9 mouse cellular contexts compared by ENCODE assay signal in genomic region chr19:6445761-6446423, GRCm38 (mm10). TPM values are rescaled to one million over a fixed set of nuclear protein-coding genes. Genes with fewer than 3 reads are reported as not detected.
DNase-seq lines count a peak whose midpoint lies in the region; ATAC-seq and TF ChIP-seq lines count a peak whose summit lies in the region.
"Had no signal": no experiment of that assay in that cellular context is flagged by ENCODE, and none has a peak within 500 bp of the region (broad histone marks: within the 10 kb centered on the region; RNA-seq: fewer than 3 reads in every experiment).

No protein-coding gene starts in this region.

- no peak for DNase-seq in frontal cortex, postnatal 36 days (ENCODE audit: low spot score in 2 of 2)
- DNase-seq in testis, postnatal 10 days (ENCODE audit: low spot score) = no peak
- peak; percentile 85 for DNase-seq in midbrain, embryonic 10.5 days (ENCODE audit: low spot score)
- no peak for DNase-seq in lung, postnatal 36 days
- no peak for DNase-seq in thymus, postnatal 10 days (ENCODE audit: low spot score in 2 of 2)
- DNase-seq in urinary bladder, postnatal 4 days (ENCODE audit: low spot score in 2 of 2) = no peak
- DNase-seq: heart, postnatal 4 days had no signal

- H3K27ac ChIP-seq in testis, adult 2 months (ENCODE audit: control insufficient read depth, insufficient read depth, low read depth, low read length) = no peak overlapping the region
- H3K27ac ChIP-seq in midbrain, embryonic 10.5 days (replicated peaks) = peak overlapping the region; percentile 85

- WGBS in midbrain, embryonic 10.5 days = 16% methylated on average over 10 of the region's 10 CpGs

- 0 out of 2 replicates have a peak, but pooled peaks have one; percentile 9 for TF ChIP-seq POLR2A in testis, adult 2 months (IDR thresholded peaks at IDR 0.05; ENCODE audit: control insufficient read depth, low read depth, low read length)

- no peak for TF ChIP-seq CTCF in testis, adult 2 months (IDR thresholded peaks at IDR 0.05; ENCODE audit: control insufficient read depth, insufficient read depth, insufficient replicate concordance, low read depth, low read length)

- H3K27me3 ChIP-seq in testis, adult 2 months (ENCODE audit: control insufficient read depth, insufficient read depth, low read length) = no peaks in the 10 kb centered on the region
- peaks cover 56% of the 10 kb centered on the region for H3K27me3 ChIP-seq in midbrain, embryonic 10.5 days (ENCODE audit: low read depth, poor library complexity, severe bottlenecking)

- ATAC-seq in frontal cortex, adult (ENCODE audit: low TSS enrichment) = peak; percentile 51; the same call in 1 of the 2 replicates

- H3K4me1 ChIP-seq in testis, adult 2 months (ENCODE audit: control insufficient read depth, insufficient read depth, low read length) = 0 out of 2 replicates have a peak, but pooled peaks cover 2% of the 10 kb centered on the region
- H3K4me1 ChIP-seq in midbrain, embryonic 10.5 days = peaks cover 74% of the 10 kb centered on the region

- no peaks in the 10 kb centered on the region for H3K36me3 ChIP-seq in testis, adult 2 months (ENCODE audit: control insufficient read depth, insufficient read depth, low read length)
- no peaks in the 10 kb centered on the region for H3K36me3 ChIP-seq in midbrain, embryonic 10.5 days

- no peaks in the 10 kb centered on the region for H3K9me3 ChIP-seq in midbrain, embryonic 10.5 days (replicated peaks)

- no peak overlapping the region for H3K4me3 ChIP-seq in testis, adult 2 months (ENCODE audit: control insufficient read depth, low read depth, low read length)
- peak overlapping the region; percentile 39 for H3K4me3 ChIP-seq in midbrain, embryonic 10.5 days

RNA-seq across cellular contexts. Expression of gene Nrxn2, which starts 27.4 kb away (rescaled TPM):
- 2.5 and 3.2 TPM in 2 replicates for polyA plus RNA-seq in testis, adult 2 months (2012; rRNA removed)
- 5.1 and 7.2 TPM in 2 replicates for polyA plus RNA-seq in midbrain, embryonic 10.5 days (2016; fragmentation: Nextera tagmentation; extraction: Ambion mirVana)

RNA-seq across cellular contexts. Expression of gene Rasgrp2, which starts 46.8 kb away (rescaled TPM):
- 8.2 and 8.4 TPM in 2 replicates for polyA plus RNA-seq in testis, adult 2 months (2012; rRNA removed)
- 13.5 and 16.3 TPM in 2 replicates for polyA plus RNA-seq in midbrain, embryonic 10.5 days (2016; fragmentation: Nextera tagmentation; extraction: Ambion mirVana)
